Mouse (Mus musculus) frontal cortex, postnatal 36 days (tissue): ENCODE results near the gene Sncg.
"Not testable (repeated sequence)": the region's sequence is repeated elsewhere in the genome, so short reads cannot be mapped to it uniquely, and the experiment has no call there.

Source experiments
- DNase-seq, 2 experiments: peaks; one replicate each; pipeline ENCODE4 v3.0.0; 2022; ENCODE audit warnings: low spot score in 2 of 2

The Sncg gene

DNA sequence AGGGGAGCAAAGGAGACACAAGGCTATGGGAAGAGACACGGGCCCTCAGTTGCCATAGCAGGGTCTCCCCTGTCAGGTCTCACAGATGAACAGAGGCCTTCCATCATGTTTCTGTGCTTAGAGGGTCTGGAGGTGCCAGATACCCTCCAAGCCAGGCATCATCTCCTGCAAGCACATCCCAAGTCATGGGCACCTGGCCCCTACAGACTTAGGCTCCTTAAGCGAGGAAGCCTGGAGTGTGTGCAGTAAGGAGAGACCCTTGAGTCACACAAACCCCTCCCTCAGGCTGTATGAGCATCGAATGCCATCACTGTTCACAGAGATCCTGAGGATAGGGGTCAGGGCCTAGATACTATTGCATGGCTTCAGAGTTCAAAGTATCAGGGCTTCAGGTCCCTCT, 3.7 kb downstream of the Sncg start:
- no peak for DNase-seq

DNA sequence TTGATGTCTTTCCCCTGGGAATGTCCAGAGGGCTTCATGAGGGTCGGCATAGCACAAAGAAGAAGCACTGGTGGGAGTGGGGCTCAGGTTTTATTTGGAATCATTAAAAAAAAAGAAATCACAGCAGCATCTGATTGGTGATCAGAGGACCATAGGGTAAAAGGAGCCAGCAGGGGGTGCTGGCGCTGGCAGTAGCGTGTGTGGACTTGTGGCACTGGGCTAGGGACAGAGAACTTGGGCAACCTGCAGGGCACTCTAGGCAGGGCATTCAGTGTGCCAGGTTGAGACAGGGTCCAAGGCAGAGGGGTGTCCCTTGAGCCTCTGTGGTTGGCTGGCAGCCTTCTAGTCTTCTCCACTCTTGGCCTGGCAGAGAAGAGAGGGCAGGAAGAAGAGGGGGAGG, 4.4 kb downstream of the Sncg start:
- no peak for DNase-seq

DNA sequence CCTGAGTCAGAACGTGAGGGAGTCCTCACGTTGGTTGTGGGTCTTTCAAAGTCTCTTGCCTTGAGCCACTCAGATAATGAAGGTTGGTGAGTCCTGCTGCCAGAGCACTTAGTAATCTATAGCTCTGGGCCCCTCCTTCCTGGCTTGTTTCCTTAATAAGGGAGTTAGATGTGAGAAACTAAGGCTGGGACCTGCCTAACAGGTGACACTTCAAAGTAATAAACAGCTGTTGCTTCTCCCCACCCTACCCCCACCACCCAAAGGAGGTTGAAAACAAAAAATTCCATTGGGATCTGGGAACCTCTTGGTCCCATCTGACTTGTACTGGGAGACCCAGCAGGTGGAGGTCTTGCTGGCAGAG, 9.5 kb downstream of the Sncg start:
- DNase-seq = no peak

DNA sequence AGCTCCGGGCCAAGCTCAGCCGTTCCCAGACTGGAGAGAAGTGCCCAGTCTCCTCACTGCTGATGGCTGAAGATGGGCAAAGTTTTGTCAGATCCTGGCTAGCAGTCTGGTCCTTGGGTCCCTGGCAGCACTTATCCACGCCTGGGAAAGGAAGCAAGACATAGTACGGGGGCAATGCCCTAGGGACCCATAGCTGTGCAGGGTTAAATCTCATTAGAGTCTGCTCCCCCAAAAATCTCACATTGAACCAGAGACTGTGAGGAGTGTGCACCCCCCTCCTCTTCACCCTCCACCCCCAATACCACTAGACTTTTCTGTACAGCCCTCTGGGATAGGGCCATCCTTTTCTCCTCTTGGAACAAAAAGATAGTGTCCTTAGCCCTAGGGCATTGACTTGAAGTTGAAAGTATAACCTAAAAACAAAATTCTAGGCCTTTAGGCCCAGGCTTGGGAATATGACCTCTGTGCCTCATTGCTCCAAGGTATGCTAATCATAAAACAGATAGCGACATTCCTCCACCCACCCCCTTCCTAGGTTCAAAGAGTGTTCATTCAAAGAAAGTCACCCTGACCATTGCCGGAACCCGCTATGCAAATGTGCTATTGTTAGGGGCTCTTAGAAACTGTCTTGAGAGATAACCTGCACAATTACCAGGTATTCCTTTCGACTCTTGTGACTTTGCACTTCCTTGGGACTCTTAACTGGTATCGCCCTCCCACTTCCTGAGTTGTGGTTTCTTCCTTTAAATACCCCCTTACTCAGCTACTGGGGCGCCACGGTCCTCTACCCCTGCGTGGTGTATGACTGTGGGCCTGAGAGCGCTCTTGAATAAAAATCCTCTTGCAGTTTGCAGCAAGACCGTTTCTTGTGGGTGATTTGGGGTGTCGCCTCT, 10.1 kb downstream of the Sncg start:
- not testable (repeated sequence) for DNase-seq

DNA sequence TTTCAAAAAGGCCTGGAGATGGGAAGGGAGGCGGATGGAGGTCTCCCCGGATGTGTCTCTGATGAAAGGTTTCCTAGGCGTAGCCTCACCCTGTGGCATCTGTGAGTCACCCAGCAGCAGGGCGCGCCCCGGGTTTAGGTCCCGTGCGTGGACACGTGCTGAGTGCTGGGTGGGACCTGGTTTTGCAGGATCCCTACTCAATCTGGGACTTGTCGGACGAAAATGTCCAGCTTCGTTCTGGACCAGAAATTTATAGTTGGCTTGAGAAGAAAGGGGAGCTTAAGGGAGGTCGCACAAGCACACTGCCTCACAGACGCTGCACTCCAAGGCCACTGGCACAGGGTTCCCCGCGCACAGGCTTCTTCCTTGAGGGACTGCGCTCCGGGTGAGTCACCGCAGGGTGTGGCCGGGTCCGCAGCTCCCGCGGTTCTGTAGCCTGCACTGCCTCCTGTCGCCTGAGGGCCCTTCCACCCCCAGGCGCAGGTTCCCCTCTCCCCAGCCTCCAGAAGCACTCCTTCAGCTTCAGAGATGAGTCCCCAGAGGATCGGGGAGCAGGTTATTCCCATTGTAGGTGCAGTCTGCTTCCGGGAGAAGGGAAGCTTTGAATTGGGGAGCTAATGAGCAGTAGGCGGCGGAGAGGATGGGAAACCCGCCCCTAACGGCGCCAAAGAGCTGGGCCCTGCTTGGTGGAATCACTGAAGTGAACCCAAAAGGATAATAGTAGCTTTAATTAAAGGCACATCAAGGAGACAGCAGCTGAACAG, 10.9 kb downstream of the Sncg start:
- peak; percentile 48 to 49 for DNase-seq

DNA sequence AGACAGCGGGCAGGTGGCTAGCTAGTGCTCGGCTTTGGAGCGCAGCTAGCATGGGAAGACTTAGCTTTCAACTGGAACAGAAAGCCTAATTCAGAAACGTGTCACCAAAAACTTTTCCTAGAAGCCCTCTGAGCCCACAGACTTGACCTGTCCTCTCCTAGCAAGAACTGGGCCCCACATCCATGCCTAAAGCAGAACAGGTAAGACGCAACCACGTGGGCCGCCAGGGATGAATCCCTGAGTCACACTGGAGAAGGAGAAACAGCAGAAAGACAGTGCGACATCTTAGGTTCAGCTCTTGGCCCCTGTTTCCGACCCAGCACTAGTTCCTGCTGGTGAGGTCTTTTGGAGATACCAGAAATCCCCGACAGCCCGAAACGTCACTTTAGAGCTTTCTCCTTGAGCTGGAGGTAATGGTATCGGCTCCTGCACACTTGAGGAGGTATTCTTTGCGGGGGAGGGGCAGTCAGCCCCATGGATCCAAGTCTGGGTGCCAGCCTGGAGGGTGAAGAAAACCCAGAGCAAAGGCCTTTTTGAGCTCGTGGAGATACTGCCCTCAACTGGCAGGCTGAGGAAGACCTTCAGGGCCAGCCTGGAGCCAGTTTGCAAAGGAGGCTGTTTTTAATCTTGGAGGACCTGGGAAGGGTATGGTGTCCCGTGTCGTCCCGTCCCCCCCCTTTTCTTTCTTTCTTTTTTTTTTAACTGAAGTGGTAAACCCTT, 11.7 kb downstream of the Sncg start:
- DNase-seq = peak; percentile 42 to 70

DNA sequence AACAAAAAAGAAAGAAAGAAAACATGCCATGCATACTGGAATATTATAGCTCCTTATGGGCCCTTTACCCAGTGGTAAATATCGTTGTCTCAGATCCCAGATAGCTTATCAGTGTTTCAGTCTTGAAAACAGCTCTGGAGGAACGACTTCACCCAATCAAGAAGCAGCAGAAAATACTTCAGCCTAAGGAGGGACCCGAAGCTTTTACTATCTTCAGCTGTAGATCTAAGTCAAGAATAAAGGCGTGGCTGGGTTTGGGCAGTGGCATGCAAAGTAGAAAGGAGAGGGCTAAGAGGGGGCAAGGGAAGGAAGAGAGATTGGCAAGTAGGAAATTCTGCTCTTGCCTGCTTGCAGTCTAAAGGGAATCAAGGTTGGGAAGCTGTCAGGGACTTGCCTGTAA, 12.5 kb downstream of the Sncg start:
- no peak for DNase-seq

DNA sequence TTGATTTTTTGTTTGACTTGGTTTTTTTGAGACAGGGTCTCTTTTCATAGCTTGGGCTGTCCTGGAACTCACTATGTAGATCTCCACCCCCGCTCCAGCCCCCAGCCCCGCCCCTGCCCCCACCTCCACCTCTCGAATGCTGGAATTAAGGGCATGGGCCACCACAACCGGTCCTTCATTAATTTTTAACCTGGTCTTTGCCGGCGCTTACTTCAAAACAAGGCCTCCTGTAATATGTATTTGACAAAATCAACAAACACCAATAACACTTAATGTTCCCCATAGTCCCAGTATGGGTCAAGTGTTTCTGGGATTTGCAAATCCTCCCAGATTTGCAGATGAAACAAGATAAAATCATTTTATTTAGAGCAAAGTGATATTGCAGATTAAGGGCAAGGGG, 14.3 kb downstream of the Sncg start:
- DNase-seq = no peak

DNA sequence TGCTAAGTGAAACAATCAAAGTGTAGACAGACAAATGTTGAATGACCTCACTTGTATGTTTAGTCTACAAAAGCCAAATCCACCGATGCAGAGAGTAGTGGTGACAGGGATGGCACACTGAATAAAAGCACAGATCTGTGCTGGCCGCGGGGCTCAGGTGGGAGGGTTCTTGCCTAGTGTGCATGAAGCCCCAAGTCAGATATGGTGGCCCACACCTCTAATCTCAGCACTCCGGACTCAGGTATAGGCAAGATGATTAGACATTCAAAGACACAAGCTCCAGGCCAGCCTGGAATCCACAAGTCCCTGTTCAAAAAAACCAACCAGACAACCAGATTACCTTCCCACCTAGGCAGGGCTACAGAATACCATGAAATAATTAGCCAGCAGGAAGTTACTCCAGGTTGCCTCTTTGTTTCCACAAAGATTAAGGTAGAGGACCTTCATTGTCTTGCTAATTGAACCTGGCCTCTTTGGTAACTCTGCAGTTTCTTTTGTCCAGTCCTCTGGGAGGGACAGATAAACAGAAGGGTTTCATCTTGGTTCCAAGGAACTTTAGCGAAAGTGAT, 14.8 kb downstream of the Sncg start:
- no peak for DNase-seq

DNA sequence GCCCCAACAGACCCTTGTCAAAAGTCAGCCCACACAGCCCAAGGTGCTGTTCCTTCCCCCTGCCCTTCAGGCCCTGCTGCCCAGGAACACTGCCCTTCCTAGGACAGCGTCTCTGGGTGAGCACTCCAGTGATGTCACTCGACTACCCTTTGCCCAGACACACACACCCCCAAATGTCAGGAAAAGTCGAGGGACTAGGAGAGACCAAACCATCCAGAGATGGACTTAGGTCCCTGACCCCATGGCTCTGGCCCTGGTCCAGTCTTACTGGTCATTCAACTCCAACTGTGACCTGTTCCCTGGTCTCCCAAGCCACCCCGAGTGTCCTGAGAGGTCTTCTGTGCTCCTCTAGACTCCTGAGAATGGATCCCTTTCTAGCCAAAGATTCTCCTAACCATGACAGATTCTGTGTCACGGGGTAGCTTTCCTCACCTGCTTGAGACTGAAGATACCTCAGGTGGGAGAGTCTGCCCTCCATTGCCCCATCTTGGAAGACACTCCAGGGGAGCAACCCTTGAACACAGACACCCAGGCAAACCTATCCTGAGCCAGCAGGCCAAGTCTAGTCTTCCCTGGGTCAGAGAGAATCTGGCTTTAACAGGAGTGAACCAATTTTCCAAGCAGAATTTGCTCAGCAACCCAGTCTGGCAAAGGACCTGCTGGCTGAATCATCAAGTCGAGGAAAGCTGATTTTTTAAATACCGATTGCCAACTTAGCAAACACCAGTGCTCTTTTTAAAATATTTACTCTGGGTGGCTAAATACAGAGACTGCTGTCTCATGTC, 16.7 kb downstream of the Sncg start:
- peak in 1 of 2 experiments; percentile 28 for DNase-seq

DNA sequence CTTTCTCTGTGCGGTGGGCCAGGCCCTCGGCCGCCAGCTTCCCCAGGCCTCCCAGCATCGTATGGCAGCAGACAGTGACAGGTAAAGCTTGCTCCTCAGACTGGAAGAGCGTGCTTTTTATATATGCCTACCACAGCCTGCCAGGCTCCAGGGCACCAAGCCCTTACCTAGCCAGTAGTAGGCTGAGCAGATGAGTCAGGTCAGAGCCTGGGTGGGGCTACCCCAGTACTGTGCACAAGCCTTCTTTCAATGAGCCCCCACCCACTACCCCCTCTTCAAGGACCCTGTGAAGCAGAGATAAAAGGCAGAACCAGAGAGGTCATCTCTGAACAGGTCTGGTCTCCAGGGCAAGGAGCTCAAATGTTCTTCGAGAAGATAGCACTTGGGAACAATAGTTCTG, 19.3 kb downstream of the Sncg start, which contains the start of gene Fam25c:
Gene Fam25c (minus strand): TSS at position 133 of the 400 bp plus-strand sequence.
- DNase-seq = no peak

DNA sequence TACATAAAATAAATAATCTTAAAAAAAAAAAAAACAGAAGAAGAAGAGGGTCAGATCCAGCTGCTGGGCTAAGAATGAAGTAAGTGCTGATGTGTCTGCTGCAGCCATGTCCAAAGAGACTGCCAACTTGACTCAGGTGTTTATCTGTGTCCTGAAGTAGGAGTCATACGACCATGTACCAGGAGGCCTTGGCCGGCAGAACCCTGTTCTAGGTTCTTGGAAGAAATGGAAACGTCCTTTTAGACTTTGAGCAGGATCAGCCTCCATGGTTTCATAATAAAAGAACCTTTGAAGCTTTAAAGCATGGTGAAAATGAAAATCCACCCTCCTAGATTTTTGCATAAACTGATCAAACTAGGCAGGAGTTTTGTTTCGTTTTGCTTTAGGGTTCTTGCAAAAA, 20.1 kb downstream of the Sncg start:
- no peak for DNase-seq

DNA sequence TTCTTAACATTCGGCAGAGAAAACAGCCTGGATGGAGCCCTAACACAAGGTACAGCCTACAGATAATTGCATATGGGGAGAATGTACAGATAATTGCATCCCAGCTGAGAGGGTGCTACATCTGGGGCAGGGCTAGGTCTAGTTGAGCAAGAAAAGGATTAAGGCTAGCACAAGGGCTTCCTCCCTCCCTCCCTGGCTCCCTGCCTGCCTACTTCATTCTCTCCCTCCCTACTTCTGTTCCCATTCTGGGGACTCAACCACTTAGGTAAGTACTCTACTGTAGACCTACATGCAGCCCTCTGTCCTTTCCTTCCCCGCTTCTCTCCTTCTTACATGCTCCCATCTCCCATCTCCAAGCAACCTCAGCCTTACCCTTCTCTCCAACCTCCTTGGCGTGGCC, 21.3 kb downstream of the Sncg start:
- DNase-seq = no peak

DNA sequence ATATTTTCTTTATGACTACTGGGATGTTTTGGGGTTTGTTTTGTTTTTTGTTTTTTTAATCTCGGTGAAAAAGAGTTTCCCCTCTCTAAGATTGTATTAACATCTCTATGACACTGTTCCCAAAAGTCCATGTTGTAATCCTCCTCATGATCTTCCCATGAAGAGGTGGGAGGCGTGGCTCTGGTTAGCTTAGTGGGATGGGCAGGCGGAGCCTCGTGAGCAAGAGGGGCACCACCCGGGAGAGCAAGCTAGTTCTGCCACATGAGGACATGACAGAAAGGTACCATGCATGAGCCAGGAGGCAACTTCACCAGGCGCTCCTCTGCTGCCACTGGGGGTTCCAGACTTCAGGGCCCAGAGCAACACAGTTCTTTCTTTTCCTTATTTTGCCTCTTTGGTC, 22.1 kb downstream of the Sncg start:
- DNase-seq = no peak

DNA sequence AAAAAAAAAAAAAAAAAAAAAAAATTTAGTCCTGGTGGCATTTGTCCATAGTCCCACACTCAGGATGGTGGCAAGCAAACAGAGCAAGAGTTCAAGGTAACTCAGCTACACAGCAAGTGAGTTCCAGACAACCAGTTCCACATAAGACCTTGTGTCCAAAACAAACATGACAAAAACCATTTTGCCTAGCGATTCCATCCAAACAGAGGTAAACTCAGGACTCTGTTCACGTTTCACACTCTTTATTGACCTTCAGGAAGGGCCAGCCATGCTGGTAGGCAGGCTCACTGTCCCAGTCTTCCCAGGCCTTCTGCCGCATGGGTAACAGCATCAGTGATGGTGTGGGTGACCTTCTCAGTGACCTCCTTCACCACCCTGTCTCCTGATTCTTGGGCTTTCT, 22.9 kb downstream of the Sncg start:
- no peak for DNase-seq

DNA sequence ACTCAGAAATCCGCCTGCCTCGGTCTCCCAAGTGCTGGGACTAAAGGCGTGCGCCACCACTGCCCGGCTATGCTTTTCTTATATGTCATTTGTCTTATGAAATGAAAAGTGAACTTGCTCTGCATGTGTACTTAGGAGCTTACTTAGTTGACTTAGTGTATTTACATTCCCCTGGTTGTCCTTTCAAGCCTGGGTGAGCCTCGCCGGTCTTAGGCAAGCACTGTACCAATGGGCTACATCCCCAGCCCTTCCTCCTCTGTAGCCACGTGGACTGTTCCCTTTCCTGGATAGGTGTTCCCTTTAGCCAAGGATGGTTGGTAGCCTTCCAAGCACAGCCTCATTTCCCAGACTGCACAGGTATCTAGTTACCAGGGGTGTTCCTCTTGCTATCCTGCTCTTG, 25.6 kb downstream of the Sncg start:
- no peak for DNase-seq

DNA sequence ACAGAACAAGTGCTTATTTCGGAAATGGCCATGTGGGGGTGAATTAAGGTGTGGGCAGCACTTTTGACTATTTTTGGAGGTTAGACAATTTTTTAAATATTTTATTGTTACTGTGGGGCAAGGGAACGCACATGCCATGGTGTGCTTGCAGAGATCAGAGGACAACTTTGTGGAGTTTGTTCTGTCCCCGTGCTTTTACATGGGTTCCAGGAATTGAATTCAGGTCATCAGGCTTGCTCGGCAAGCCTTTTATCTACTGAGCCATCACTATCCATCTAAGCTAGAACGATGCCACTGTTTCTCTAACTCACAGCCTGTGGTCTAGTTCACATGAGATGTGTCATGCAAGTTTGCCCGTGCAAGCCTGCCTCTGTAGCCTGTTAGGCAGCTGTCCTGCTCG, 26.3 kb downstream of the Sncg start:
- DNase-seq = no peak

DNA sequence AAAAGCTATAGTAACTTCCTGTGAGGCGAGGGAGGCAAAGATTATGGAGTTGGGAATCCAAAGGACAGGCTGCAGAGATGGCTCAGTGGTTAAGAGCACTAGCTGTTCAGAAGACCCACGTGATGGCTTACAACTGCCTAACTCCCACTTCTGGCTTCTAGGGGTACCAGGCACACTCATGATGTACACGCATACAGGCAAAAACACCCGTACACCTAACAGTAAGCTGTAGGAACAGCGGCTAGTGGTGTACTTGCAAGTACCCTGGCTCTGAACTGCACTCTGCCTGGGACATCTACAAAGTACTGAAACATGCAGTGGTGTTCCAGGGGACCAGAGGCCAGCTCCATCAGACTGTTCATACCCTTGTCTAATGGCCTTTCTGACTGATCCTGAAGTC, 27.5 kb downstream of the Sncg start:
- no peak for DNase-seq

DNA sequence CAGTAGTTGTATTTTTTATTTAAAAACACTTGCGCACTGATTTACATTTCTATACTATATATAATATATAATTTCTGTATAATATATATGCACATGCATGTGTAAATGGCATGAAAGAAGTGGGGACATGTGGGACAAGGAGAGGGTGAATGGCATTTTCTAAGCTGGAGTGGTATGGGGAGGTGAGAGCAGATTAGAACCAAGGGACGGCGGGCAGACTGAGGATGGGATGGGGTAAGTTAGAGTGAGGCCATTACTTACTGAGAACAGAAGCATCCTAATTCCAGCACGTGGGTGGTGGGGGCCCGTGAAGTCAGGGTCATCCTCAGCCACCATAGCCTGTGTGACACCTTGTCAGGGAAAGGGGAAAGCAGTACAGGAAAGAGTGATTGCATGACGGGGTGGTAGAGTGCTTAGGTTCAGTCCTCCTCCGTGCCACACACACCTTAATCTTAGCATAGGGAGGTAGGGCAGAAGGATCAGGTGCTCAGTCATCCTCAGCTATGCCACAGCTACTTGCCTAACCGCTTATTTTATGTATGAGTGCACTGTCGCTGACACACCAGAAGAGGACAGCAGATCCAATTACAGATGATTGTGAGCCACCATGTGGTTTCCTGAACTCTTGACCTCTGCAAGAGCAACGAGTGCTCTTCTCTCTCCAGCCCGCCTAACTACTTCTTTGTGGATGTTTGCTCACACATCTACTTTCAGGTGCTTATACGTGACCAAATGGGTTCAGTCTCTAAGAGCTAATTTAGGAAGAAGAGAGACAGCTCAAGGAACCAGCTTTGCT, 28.6 kb downstream of the Sncg start:
- DNase-seq = no peak

DNA sequence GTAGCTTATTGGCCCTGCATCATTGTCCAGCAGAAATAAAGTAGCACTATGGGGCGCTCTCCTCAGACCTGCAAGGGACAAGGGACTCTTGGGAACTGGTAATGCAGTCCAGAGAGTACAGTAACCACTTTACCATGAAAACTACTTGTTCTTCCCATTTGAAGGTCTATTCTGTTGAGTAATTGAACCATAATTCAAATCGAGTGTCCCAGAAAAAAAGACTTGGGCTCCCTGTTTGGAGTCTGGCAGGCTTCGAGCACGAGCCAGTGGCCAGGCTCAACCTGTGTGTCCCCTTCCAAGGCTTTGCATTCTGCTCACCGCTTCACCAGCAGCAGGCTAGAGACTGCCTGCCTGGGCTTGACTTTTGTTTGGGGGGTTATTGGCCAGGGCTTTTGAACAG, 30.2 kb downstream of the Sncg start:
- no peak for DNase-seq

DNA sequence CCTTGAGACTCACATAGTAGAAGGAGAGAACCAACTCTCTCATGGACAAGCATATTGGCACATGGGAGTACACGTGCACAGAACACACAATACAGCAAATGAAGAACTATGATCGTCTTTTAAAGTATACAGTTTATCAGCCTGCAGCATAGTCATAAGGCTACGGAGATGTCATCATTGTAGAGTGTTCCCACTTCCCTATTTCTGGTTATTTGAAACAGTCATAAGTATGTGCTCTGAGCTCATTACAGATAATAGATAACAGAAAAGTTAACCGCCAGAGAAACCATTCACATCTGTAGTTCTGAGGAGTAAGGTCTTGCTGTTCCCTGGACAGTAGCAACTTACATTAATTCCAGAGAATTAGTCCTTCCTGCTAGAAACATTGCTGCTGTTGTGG, 31.5 kb downstream of the Sncg start:
- no peak for DNase-seq
